Mouse (Mus musculus) CH12F3 (cell line): ENCODE data around the gene Asb3.

Experiments
- in situ Hi-C: fragments of 300-500 bp; cut with MboI; formaldehyde crosslinking; loops from 2 replicates; pipeline ENCODE4 v1.14.3; 2020; ENCODE audit warnings: low sequenced_read_pairs

The Asb3 gene

DNA sequence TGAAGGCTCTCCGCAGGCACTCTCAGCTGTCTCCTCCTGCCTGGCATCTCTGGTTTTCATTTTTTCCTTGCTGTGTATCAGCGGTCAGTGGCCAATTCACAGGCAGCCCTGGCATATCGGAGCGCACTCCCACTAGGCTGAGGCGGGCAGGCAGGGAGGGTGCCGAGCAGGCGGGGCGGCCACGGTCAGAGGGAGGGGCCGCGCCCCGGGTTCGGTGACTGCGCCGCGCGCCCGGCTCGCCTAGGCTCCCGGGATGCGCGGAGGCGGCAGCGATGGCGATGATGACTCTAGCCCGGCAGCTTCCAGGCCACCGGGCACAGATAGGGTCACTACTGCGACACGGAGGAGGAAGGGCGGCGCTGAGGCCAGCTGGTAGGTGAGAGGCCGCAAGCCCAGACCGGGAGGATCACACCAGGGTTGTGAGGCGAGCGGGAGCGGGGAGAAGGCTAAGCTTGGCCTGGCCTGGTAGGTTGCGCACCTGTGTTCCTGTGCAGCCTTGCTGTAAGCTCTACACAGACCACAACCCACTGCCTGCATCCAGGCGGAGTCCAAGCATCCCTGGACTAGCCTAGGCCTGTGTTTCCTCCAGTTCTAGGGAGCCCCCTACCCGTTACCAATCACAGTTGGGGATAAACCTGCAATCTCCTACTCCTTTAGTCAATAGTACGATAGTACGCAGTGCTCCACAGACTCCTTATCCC, at the start of gene Asb3, which contains the start of gene Gpr75:
Gene Asb3, plus strand, starts transcription at position 246 of the 701 bp plus-strand sequence.
Gene Gpr75, plus strand, starts transcription at position 188 of the 701 bp plus-strand sequence.
- in situ Hi-C loops: no loop called here

DNA sequence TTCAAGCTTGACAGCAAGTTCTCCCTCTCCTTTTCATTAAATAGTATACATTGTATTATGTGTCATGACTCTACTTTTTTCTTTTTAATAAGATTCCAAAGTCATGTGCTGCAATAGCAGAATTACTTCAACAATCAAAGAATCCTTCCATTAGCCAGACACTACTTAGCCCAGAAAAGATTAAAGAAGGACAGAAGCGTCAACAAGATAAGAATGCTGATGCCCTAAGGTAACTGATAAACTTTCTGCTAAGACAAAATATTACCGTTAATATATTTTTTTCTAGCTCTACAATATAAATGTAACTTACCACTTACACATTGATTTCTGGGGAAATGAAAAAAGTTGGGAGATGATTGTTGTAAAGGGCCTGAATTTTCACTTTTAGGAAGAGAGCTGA, 46.4 kb upstream of the Asb3 start:
- in situ Hi-C loops: no loop called here

DNA sequence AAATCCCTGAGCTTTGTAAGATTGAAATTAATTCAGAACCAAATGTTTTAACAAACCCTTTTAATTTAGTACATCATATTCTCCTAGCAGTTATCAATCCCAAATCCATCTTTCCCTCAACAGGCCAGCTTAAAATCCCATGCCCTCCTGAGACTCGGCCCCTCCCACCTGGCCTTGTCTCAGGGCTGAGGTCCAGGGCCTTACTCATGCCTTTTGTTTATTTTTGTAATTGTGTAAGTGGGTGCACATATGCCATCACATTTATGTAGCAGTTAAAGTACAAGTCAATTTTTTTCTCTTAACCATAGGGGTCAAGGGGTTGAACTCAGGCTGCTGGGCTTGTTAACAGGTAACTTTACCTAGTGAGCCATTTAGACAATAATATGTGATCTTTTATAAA, 40.9 kb upstream of the Asb3 start:
- in situ Hi-C loops: no loop called here

DNA sequence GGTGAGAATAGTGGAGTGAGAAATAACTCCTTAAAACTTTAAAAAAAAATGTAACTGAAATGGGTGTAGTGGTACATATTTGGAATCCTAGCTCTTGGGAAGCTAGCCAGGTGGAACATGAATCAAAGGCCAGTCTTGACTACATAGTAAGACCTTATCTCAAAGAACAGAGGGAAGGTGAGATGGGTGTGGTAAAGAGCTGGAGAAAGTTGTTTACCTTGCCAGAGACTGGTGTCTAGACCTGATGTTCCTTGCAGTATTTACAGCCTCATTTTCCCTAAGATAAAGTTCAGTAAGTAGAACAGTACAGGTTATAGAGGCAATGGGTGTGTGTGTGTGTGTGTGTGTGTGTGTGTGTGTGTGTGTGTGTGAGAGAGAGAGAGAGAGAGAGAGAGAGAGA, 12.8 kb upstream of the Asb3 start:
- in situ Hi-C loops: no loop called here

DNA sequence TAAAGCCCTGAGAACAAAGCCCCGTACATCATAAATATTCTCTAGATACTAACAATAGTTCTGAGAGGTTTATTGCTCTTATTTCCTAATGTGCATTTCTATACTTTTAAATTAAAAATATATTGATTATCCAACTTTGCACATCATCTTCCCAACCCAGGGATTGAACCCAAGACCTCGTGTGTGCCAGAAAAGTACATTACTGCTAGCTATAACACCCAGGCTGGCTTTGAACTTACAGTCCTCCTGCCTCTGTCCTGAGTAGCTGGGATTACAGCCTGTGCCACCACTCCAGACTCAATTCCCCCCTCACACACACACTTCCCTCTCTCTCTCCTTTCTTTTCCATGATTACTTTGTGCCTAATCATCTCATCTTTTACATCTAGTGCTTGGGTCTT, 2.9 kb downstream of the Asb3 start:
- in situ Hi-C loops: no loop called here

DNA sequence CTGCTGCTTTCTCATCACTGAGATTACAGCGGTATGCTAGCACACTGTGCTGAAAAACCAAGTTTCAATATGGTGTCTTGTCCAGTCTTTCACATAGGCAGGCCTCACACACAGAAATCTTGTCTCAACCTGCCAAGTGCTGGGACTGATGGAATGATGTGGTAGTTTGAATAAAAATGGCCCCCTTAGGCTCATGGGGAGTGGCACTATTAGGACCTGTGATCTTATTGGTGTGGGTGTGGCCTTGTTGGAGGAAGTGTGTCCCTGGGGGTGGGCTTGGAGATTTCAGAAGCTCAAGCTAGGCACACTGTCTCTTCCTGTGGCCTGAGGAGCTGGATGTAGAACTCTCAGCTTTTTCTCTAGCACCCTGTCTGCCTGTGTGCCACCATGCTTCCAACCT, 11.0 kb downstream of the Asb3 start:
- in situ Hi-C loops: no loop called here

DNA sequence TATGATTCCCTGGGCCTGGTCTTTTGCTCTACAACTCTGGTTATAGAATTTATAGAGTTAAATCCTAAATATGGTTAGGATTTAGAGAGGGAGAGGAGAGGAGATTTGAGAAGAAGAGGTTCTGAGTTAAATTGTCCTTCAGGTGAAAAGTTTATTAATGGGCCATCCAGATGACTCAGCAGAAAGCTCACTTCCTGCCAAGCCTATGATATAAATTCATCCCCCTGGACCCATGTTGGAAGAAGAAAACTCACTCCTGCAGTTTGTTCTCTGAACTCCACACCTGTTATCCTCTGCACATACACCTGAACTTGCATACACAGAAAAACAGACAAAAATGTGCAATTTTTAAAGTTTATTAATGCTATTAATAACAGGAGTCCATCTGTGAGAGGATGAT, 14.1 kb downstream of the Asb3 start:
- in situ Hi-C loops: no loop called here

DNA sequence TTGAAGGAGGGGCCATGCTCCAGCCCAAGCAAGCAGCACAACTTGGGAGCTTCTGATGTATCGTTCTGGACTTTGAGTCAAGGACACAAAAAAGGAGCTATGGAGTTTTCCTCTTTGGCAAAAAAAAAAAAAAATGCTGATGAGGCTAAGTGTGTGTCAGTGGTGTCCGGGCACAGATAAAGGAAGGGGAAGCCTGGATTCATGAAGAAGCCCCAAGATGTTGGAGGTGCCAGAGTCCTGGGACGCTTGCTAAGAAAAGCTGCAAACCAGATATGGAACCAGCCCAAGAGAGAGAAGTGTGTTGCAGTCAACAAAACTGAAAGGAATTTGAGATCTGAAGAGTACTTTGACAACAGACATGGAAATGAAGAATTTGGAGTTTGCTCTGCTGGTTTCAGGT, 27.1 kb downstream of the Asb3 start:
- in situ Hi-C loops: no loop called here

DNA sequence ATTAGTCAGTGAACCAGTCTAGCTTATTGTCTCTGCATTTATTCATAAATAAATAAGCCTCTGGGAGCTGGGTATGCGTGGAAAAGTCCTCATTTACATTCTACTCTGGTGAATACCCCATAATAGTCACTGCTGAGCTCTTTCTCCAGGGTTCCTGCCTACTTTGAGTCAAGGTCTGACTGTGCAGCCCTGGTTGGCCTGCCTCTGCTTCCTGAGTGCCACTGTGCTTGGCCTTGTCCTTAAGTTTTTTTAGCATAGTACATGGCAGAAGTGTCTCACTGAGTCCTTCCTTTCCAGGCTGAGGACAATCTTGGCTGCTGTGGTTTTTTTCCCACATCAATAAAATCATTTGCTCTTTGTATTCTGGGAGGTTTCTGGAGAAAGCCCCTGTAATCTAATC, 35.4 kb downstream of the Asb3 start:
- in situ Hi-C loops: no loop called here

DNA sequence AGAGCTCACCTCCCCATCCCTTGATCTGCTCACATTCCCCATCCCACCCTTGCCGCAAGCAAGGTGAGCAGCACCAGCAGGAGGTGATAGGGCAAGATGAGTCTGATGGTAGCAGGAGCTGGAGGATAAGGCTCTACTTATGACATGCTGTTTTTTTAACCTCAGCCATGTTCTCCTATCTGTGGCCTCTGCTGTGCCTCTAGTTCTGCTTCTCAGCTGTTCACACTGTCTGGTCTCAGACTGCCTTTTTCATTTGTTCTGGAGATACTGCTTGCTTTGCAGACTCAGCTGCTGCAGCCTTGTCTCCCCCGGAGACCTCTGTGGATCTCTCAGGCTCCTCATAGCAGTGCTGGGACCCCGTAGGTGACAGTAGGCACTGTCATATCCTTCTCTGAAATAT, 38.1 kb downstream of the Asb3 start:
- in situ Hi-C loops: no loop called here

DNA sequence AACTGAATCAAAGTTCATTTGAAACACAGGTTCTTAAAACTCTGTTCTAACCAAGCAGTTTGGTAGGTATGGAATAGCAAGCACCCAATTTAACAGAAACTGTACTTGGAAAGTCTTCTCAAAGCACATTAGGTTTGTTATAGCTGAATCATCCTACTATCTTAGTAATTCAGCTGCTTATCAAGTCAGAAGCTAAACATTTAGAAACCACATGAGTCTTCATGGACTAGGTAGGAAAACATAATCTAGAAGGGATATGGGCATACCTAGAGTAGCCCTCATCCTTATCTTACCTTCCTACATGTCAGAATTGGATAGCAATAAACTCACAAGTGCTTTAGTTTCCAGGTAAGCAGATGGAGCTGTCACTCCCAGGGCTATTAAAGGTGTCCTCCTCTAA, 42.9 kb downstream of the Asb3 start:
- in situ Hi-C loops: no loop called here

DNA sequence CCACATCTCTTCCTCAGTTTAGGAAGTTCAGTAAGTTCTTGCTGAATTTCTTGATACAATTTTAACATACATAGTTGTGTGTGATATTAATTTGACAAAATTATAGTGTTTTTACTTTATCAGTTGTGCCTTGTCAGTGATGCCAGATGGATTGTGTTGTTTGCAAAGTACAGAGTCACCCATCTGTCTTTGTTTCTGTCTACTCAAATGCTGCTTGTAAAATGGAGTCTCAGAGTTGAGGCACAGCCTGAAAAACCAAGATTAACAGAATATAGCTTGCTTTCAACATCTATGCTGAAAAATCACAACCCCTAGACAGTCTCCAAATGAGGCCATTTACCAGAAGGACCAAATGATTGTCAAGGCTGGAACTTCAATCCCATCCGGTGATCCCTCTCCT, 43.3 kb downstream of the Asb3 start:
- in situ Hi-C loops: no loop called here

DNA sequence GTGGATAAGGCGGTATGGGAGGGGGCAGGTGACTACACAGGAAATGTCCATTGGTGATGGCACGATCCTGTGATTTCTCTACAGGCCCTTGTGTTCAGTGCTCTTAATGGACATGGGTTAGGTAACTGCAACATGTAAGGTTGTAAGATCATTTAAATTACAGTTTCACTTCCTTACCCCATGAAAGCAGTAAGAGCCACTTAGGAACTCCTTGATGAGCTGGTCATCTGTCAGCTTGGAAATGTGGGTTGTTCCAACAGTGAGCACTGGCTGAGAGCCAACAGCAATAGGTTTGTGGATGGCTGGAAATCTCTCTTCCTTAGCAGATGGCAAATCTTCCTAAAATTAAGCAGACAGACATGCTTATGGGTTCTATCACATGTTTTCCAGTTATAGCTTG, 58.3 kb downstream of the Asb3 start:
- in situ Hi-C loops: no loop called here

DNA sequence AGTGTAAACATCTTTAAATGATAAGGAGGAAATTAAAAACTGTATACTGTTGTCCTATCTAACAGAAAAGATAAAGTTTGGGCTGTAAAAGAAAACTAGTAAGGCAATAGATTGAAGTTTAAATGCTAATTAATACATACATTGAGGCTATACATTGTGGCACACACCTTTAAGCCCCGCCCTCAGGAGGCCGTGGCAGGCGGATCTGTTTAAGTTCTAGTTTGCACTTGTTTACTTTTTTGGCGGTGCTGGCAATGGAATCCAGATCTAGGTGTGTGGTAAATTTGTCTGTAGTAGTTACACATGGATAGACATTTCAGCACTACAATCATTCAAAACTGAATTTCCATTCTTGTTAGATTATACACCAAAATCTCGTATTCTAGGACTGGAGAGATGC, 67.6 kb downstream of the Asb3 start:
- in situ Hi-C loops: no loop called here

DNA sequence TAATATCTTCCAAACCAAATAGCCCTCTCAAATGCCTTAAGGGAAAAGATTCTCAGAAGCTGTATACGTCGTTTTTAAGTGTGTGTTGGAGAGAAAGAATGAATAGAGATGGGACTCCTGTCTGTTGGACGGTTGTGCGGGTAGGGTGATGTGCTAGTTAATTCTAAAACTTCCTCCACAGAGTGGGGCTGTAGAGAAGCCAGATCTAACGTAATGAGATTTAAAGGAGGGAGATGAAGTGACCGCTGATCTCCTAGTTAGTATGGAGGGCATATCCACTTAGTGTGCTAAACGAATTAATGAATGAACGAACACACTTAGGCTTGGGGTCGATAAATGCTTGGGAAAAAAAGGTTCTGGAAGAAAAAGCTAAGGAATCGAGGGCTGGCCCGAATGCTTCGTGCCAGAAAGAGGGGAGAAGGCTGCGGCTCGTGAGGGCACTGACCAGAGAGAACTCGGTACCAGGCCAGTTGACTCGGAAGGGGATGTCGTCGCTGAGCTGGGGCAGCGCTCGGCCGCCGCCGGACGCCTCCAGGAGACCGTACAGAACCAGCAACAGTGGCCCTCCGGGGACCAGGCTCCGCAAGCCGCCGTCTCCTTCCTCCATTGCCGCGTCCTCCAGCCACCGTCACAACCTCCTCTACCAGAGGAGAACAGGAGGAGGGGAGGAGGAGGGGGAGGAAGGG, 68.4 kb downstream of the Asb3 start:
- in situ Hi-C loops: no loop called here

DNA sequence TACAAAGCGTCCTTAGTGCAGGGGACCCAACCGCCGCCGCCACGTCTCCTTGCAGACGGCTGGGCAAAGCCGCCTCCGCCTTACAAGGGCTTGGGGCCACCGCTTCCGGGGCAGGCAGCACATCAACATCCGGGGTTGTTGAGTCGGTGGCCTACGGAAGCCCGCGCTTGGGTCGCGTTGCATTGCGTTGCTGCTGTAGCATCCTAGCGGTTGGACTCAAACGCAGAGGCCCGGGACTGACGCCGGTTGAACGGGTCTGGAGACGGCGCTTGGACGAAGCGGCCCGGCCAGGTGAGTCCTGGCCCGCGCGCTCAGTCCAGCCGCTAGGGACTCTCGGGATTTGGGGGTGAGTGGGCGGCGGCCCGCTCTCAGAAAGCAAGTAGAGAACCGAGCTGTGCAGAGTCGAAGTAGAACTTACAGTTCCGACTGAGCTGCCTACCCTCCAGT, 69.1 kb downstream of the Asb3 start, which contains the start of gene Erlec1:
Gene Erlec1, minus strand, starts transcription at position 57 of the 447 bp plus-strand sequence.
- in situ Hi-C loops: no loop called here

DNA sequence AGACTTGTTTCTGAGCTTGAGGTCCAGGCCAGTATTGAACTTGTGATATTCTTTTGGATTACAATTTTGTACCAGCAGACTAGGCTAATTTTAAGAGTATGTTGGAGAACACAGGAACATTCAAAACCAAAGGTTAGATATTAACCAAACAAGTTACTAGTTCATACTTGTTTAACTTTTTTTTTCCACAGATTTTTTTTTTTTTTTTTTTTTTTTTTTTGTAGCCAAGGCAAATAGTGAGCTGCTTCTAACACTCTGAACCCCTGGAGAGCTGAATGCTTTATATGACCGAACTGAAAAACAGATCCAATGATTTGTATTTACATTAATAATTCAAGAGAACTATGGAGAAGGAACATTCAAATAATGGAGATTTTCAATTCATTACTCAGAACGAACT, 100.0 kb downstream of the Asb3 start:
- in situ Hi-C loops: no loop called here

DNA sequence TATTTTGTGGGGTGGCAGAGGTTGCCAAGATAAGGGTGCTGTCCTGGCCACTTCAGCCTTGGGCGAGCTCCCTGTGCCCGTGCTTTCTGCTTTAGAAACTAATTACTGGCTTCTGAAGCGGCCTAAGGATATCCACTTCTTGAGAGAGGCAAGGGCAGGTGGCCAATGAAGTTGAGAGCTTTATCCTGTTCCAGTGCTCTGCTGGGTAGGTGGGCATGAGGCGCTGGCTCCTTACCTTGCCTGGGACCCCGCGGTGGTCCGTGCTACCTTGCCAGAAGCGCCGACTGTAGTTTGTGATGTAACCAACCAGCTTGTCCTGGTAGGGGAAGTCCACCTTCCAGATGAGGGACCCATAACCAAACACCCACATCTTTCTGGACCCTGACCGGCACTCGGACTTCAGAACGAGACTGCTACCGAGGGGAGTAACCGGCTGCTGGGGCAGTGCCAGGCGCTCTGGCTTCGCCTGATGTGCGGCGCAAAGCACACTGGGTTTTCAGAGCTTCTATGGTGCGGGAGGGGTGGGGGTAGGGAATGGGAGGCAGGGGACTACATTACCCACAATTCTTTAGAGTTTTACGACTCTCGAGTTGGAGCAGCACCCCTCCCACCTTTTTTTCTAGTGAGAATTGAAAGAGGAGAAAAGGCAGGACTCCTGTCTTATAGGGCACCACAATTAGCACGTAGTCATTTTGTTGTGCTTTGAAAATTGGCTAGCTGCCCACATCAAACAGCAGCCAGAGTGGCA, 100.8 kb downstream of the Asb3 start, which contains the start of gene Chac2:
Gene Chac2, minus strand, starts transcription at position 474 of the 748 bp plus-strand sequence.
- in situ Hi-C loops: no loop called here

DNA sequence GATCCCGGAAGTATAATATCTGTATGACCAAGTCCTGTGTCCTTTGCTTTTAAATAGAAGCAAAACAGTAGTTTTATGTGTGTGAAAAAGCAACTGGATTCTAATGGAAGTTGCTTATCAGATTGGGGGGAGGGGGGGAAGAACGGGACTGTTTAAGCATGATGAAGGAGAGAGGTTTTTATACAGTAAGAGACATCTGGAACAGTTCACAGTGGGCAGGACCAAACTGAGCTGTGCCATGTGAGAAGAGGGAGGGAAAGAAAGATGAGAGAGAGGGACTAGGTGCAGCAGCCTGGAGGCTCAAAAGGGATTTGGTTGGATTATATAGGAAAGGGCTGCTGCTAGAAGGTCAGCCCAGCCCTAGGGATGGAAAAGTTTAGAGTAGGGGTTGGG, 101.4 kb downstream of the Asb3 start:
- in situ Hi-C loops: no loop called here

DNA sequence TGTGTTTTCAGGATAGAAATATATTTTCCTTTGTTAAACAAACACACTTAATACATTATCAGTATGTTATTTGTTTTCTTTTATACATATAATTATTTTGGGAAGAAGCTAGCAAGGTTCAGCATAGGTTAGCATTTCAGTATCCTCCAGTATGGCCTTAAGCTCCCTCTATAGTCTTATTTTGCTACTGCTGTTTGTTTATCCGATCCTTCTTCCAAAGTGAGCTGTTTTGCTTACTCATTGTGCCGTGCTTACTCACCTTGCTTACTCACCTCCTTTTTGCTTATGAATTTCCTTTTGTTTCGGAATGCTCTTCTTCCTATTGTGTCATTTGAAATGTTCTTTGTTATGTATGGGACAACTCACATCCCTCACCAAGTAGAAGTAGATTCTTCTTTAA, 111.5 kb downstream of the Asb3 start:
- in situ Hi-C loops: no loop called here

DNA sequence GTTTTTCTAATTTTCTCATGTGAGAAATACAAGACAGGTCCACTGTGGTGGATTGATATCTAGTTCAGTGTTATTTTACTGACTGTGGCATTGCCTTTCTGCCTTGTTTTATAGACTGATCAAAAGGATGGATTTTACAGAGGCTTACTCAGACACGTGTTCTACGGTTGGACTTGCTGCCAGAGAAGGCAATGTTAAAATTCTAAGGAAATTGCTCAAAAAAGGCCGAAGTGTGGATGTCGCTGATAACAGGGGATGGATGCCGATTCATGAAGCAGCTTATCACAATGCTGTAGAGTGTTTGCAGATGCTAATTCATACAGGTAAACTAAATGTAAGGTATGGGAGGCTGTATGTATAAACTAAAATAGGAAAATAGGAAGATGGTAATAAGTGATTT, 113.0 kb downstream of the Asb3 start:
- in situ Hi-C loops: no loop called here

DNA sequence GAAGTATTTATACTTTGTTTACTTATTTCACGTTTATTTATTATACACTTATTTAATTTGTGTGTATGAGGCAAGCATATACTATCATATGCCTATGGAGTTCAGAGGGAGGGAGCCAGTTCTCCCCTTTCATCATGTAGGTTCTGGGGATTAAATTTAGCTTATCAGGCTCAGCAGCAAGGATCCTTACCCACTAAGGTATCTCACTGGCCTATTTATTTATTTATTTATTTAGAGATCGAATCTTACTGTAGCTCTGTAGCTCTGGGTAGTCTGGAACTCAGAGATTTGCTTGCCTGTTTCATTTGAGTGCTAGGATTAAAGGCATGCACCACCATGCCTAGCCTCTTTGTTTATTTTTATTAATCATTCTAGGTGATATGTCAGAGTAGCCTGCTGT, 113.5 kb downstream of the Asb3 start:
- in situ Hi-C loops: no loop called here
